Mouse (Mus musculus) lung, postnatal 25 days (tissue): ENCODE measurements at regions not wholly inside any gene's neighbourhood (a gene's known extent, or its start where the extent isn't known, plus 50 kb on each side); places are given as distances from the start of the nearest gene placed in this dataset.

Experiments used
- DNase-seq: peaks from one replicate; pipeline ENCODE4 v3.0.0; 2022; ENCODE audit warnings: low spot score

GRCm38 (mm10) chrX:10770575-10770974 is 55.8 kb downstream of the Mid1ip1 start:
- no peak for DNase-seq

GRCm38 (mm10) chrX:10775714-10776515 is 61.1 kb downstream of the Mid1ip1 start:
- DNase-seq, result peak; percentile 36

GRCm38 (mm10) chrX:10776516-10776818 is 61.7 kb downstream of the Mid1ip1 start:
- DNase-seq, result no peak

GRCm38 (mm10) chrX:10778014-10778413 is 63.2 kb downstream of the Mid1ip1 start:
- no peak for DNase-seq

- no peak for DNase-seq
These were observed 71.5 kb downstream of the Mid1ip1 start for GRCm38 (mm10) chrX:10786359-10786758.

- no peak for DNase-seq
These were observed 72.2 kb downstream of the Mid1ip1 start for GRCm38 (mm10) chrX:10787057-10787456.

GRCm38 (mm10) chrX:10820313-10820920 is 105.6 kb downstream of the Mid1ip1 start:
- DNase-seq, result no peak

- no peak for DNase-seq
These were observed 118.9 kb downstream of the Mid1ip1 start for GRCm38 (mm10) chrX:10833681-10834080.

GRCm38 (mm10) chrX:10857089-10857488 is 142.3 kb downstream of the Mid1ip1 start:
- DNase-seq, result no peak

GRCm38 (mm10) chrX:10857668-10858067 is 142.9 kb downstream of the Mid1ip1 start:
- no peak for DNase-seq

GRCm38 (mm10) chrX:10871613-10872012 is 156.8 kb downstream of the Mid1ip1 start:
- peak; percentile 37 for DNase-seq

GRCm38 (mm10) chrX:10877856-10878255 is 163.0 kb downstream of the Mid1ip1 start:
- DNase-seq, result no peak

GRCm38 (mm10) chrX:10878922-10879321 is 164.1 kb downstream of the Mid1ip1 start:
- peak; percentile 59 for DNase-seq

- no peak for DNase-seq
These were observed 169.1 kb downstream of the Mid1ip1 start for GRCm38 (mm10) chrX:10883729-10884464.

- no peak for DNase-seq
These were observed 178.0 kb downstream of the Mid1ip1 start for GRCm38 (mm10) chrX:10892815-10893214.

GRCm38 (mm10) chrX:10896193-10896955 is 181.6 kb downstream of the Mid1ip1 start:
- no peak for DNase-seq

- no peak for DNase-seq
These were observed 187.9 kb downstream of the Mid1ip1 start for GRCm38 (mm10) chrX:10902686-10903085.

- DNase-seq, result peak; percentile 31
These were observed 189.3 kb downstream of the Mid1ip1 start for GRCm38 (mm10) chrX:10904072-10904471.

GRCm38 (mm10) chrX:10904889-10905288 is 190.1 kb downstream of the Mid1ip1 start:
- peak; percentile 12 for DNase-seq

- no peak for DNase-seq
These were observed 196.6 kb downstream of the Mid1ip1 start for GRCm38 (mm10) chrX:10911127-10912061.
